ENCODE assay signal across 28 mouse cellular contexts in the genomic region with DNA sequence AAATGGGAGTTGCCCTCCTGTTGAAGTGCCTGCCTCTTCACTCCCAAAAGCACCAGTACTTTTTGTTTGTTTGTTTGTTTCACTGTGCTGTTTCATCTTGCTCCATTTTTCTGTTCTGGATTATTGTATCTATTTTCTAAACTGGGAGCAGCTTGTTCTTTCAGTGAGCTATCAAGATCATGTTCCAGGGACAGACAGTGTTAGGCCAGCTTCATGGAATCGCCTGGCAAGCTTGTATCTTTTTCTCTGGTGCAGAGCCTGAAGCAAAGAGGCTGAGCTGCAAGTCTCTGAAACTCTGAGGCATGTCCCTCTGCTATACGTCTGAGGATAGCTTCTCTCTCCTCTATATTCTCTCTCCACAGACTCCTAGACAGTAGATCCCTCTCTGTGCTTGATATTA. TPM values are rescaled to one million over a fixed set of nuclear protein-coding genes. Genes with fewer than 3 reads are reported as not detected.
"Had no signal": no experiment of that assay in that cellular context is flagged by ENCODE, and none has a peak within 500 bp of the region (broad histone marks: within the 10 kb centered on the region; RNA-seq: fewer than 3 reads in every experiment).

No protein-coding gene starts in this region.

- H3K4me3 ChIP-seq: heart, embryonic 10.5 days; heart, embryonic 12.5 days; hindbrain, embryonic 10.5 days; hindbrain, embryonic 12.5 days; intestine, embryonic 15.5 days; kidney, embryonic 15.5 days; limb, embryonic 13.5 days; limb, embryonic 15.5 days; liver, embryonic 12.5 days had no signal

- H3K9me3 ChIP-seq: heart, embryonic 10.5 days; heart, embryonic 12.5 days; hindbrain, embryonic 10.5 days; hindbrain, embryonic 12.5 days; intestine, embryonic 15.5 days; kidney, embryonic 15.5 days; limb, embryonic 15.5 days; liver, embryonic 12.5 days had no signal

- H3K27me3 ChIP-seq: heart, embryonic 12.5 days; hindbrain, embryonic 12.5 days; intestine, embryonic 15.5 days; kidney, embryonic 15.5 days; limb, embryonic 13.5 days; limb, embryonic 15.5 days; liver, embryonic 12.5 days had no signal

- H3K36me3 ChIP-seq: heart, embryonic 10.5 days; heart, embryonic 12.5 days; hindbrain, embryonic 10.5 days; hindbrain, embryonic 12.5 days; intestine, embryonic 15.5 days; kidney, embryonic 15.5 days; limb, embryonic 13.5 days; limb, embryonic 15.5 days; liver, embryonic 12.5 days had no signal

- H3K4me1 ChIP-seq: heart, embryonic 10.5 days; heart, embryonic 12.5 days; hindbrain, embryonic 12.5 days; intestine, embryonic 15.5 days; kidney, embryonic 15.5 days; limb, embryonic 15.5 days; liver, embryonic 12.5 days had no signal

- H3K9ac ChIP-seq: heart, embryonic 12.5 days; hindbrain, embryonic 12.5 days; hindbrain, embryonic 14.5 days; intestine, embryonic 15.5 days; kidney, embryonic 15.5 days; limb, embryonic 13.5 days; limb, embryonic 15.5 days; liver, embryonic 12.5 days; liver, embryonic 14.5 days had no signal

- DNase-seq: gastrocnemius, postnatal 36 days; heart, postnatal 10 days; heart, postnatal 4 days; kidney, adult 18-20 months; kidney, adult 8-10 months; kidney, postnatal 14 days; kidney, postnatal 36 days; layer of hippocampus, postnatal 36 days; left cerebral cortex, postnatal 4 days had no signal

- H3K4me2 ChIP-seq: heart, embryonic 12.5 days; hindbrain, embryonic 12.5 days; hindbrain, embryonic 14.5 days; intestine, embryonic 15.5 days; kidney, embryonic 15.5 days; limb, embryonic 13.5 days; limb, embryonic 15.5 days; liver, embryonic 12.5 days had no signal

- H3K27ac ChIP-seq: heart, embryonic 10.5 days; hindbrain, embryonic 10.5 days; hindbrain, embryonic 12.5 days; hindbrain, embryonic 14.5 days; intestine, embryonic 15.5 days; kidney, embryonic 15.5 days; kidney, postnatal 0 days; limb, embryonic 13.5 days; limb, embryonic 15.5 days; liver, embryonic 12.5 days; liver, embryonic 14.5 days had no signal

- ATAC-seq: forebrain, embryonic 16.5 days; hindbrain, embryonic 16.5 days; inflammation-experienced regulatory T-cells, adult 6 months; intestine, embryonic 15.5 days; intestine, postnatal 0 days; liver, embryonic 12.5 days had no signal

RNA-seq across cellular contexts. Expression of a gene that starts 50.5 kb away (rescaled TPM):
- total RNA-seq: granulocyte monocyte progenitor cell, adult 5-6 weeks; liver, adult 2 months had no signal
- polyA plus RNA-seq: forebrain, embryonic 16.5 days; heart, embryonic 10.5 days; heart, embryonic 14.5 days; inflammation-experienced regulatory T-cells, adult 6 months; liver, adult 2 months; liver, embryonic 14.5 days had no signal
